Mouse (Mus musculus) liver, postnatal 0 days (tissue): ENCODE results near the gene Sertad2. TPM values are rescaled to one million over a fixed set of nuclear protein-coding genes. Genes with fewer than 3 reads are reported as not detected.

Source experiments
- ATAC-seq: fragments of 200-750 bp; cut with Nextera tagmentation; 2 replicates; pipeline ENCODE4 v1.8.0; 2017; ENCODE audit warnings: mild to moderate bottlenecking, moderate library complexity
- DNase-seq: peaks from one replicate; pipeline ENCODE4 v3.0.0-alpha.2; 2016
- H3K27ac ChIP-seq: fragments of 300-500 bp; sonication (generic); 2 replicates; pipeline ENCODE4 v1.5.1; 2014; ENCODE audit warnings: antibody characterized with exemption, moderate library complexity, mild to moderate bottlenecking, low read depth
- H3K27me3 ChIP-seq: fragments of 300-500 bp; sonication (generic); 2 replicates; pipeline ENCODE4 v1.6.1; 2014; ENCODE audit warnings: low read length, control low read depth, mixed read lengths; ENCODE audit not compliant: insufficient read depth
- H3K36me3 ChIP-seq: fragments of 300-500 bp; sonication (generic); replicated peaks from 2 replicates; pipeline ENCODE4 v1.6.1; 2014; ENCODE audit warnings: mild to moderate bottlenecking, control low read depth, low read length, moderate library complexity, mixed read lengths; ENCODE audit not compliant: insufficient read depth
- H3K4me1 ChIP-seq: fragments of 300-500 bp; sonication (generic); 2 replicates; pipeline ENCODE4 v1.6.1; 2014; ENCODE audit warnings: antibody characterized with exemption, mild to moderate bottlenecking, control low read depth; ENCODE audit not compliant: insufficient read depth
- H3K4me2 ChIP-seq: fragments of 300-500 bp; sonication (generic); 2 replicates; pipeline ENCODE4 v1.6.1; 2014; ENCODE audit warnings: low read depth, mild to moderate bottlenecking, low read length, moderate library complexity, mixed read lengths
- H3K4me3 ChIP-seq: fragments of 300-500 bp; sonication (generic); 2 replicates; pipeline ENCODE4 v1.5.1; 2014; ENCODE audit warnings: low read depth, low read length
- H3K9ac ChIP-seq: fragments of 300-500 bp; sonication (generic); replicated peaks from 2 replicates; pipeline ENCODE4 v1.6.1; 2014; ENCODE audit warnings: mild to moderate bottlenecking, moderate library complexity
- H3K9me3 ChIP-seq: fragments of 300-500 bp; sonication (generic); 2 replicates; pipeline ENCODE4 v1.6.1; 2016; ENCODE audit warnings: mild to moderate bottlenecking, control low read depth, low read length, mixed read lengths
- CTCF ChIP-seq: sonication (generic); IDR thresholded peaks from 2 replicates; pipeline ENCODE4 v1.5.1; 2016; ENCODE audit warnings: antibody characterized with exemption, low read depth
- EP300 ChIP-seq: IDR thresholded peaks from 2 replicates; pipeline ENCODE4 v1.6.1; 2016; ENCODE audit warnings: antibody characterized with exemption, low read depth, mild to moderate bottlenecking
- WGBS: fragments of 180-500 bp; shearing (Covaris S2); extraction: QIAGEN DNeasy Blood & Tissue Kit; methylation state at CpG from one replicate; pipeline ENCODE4 v1.1.7; 2014; ENCODE audit not compliant: insufficient replicate concordance; 5-methylcytosine and 5-hydroxymethylcytosine counted together
- polyA plus RNA-seq: library from polyadenylated mRNA; unstranded; fragments of >200 nt; fragmentation: Nextera tagmentation; extraction: Ambion mirVana; gene quantifications from 2 replicates; pipeline ENCODE4 v1.2.1, GENCODE M21; 2015

The Sertad2 gene
- polyA plus RNA-seq, 1 experiment from 2014 or later: 24.0 TPM

DNA sequence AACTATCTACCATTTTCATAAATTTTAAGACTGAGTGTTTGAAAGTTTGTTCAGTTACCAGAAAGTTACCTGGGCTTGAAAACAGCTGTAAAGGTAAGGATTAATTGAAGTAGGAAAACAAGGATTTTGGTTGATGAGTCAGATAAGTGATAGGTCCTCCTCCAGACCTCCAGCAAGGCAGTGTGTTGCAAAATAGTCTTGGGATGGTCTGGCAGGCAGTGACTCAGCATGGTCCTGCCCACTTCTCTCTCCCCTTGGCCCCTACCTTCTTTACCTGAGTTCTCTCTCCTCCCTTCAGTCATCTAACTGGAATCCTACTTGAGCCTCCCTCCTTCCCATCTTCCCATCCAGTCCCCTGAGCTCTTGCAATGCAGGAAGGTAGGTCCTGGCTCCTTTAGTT, 43.1 kb downstream of the Sertad2 start:
- Histone ChIP-seq H3K4me1 (no peaks in the 10 kb centered on the region), H3K4me2 (no peak overlapping the region), H3K27me3 (no peaks in the 10 kb centered on the region), H3K36me3 (no peaks in the 10 kb centered on the region), H3K9me3 (no peaks in the 10 kb centered on the region), H3K4me3 (no peak overlapping the region), H3K27ac (no peak overlapping the region), H3K9ac (no peak overlapping the region)
- DNase-seq (no peak), ATAC-seq (no peak)
- TF ChIP-seq CTCF: no peak
- no peak for TF ChIP-seq EP300

- H3K27ac ChIP-seq: no peak overlapping the region
- no peak overlapping the region for H3K4me2 ChIP-seq
- DNase-seq: no peak
- no peaks in the 10 kb centered on the region for H3K9me3 ChIP-seq
- H3K4me1 ChIP-seq: 0 out of 2 replicates have a peak, but pooled peaks cover 1% of the 10 kb centered on the region
- ATAC-seq: no peak
- no peaks in the 10 kb centered on the region for H3K36me3 ChIP-seq
- no peak overlapping the region for H3K9ac ChIP-seq
- TF ChIP-seq EP300 (no peak), CTCF (no peak)
- H3K4me3 ChIP-seq: no peak overlapping the region
- 66% methylated on average over 2 of the region's 2 CpGs for WGBS
- no peaks in the 10 kb centered on the region for H3K27me3 ChIP-seq
These were observed 46.3 kb downstream of the Sertad2 start for GRCm38 (mm10) chr11:20589393-20589792.

- Histone ChIP-seq H3K27ac (no peak overlapping the region), H3K9ac (no peak overlapping the region), H3K4me1 (0 out of 2 replicates have a peak, but pooled peaks cover 2% of the 10 kb centered on the region), H3K27me3 (no peaks in the 10 kb centered on the region), H3K9me3 (no peaks in the 10 kb centered on the region), H3K4me2 (no peak overlapping the region), H3K4me3 (no peak overlapping the region), H3K36me3 (no peaks in the 10 kb centered on the region)
- peak; percentile 49 for TF ChIP-seq CTCF
- TF ChIP-seq EP300: no peak
- WGBS: 80% methylated on average over 3 of the region's 3 CpGs
- peak; percentile 43 for DNase-seq
- no peak for ATAC-seq
These were observed 49.0 kb downstream of the Sertad2 start for GRCm38 (mm10) chr11:20592010-20592409.

- no peak for ATAC-seq
- H3K4me3 ChIP-seq: no peak overlapping the region
- 54% methylated on average over 22 of the region's 22 CpGs for WGBS
- H3K27ac ChIP-seq: no peak overlapping the region
- DNase-seq: no peak
- 0 out of 2 replicates have a peak, but pooled peaks cover 2% of the 10 kb centered on the region for H3K4me1 ChIP-seq
- TF ChIP-seq EP300 (no peak), CTCF (no peak)
- H3K36me3 ChIP-seq: no peaks in the 10 kb centered on the region
- H3K9me3 ChIP-seq: no peaks in the 10 kb centered on the region
- no peaks in the 10 kb centered on the region for H3K27me3 ChIP-seq
- no peak overlapping the region for H3K4me2 ChIP-seq
- H3K9ac ChIP-seq: no peak overlapping the region
These were observed 51.5 kb downstream of the Sertad2 start for GRCm38 (mm10) chr11:20594229-20595201.

DNA sequence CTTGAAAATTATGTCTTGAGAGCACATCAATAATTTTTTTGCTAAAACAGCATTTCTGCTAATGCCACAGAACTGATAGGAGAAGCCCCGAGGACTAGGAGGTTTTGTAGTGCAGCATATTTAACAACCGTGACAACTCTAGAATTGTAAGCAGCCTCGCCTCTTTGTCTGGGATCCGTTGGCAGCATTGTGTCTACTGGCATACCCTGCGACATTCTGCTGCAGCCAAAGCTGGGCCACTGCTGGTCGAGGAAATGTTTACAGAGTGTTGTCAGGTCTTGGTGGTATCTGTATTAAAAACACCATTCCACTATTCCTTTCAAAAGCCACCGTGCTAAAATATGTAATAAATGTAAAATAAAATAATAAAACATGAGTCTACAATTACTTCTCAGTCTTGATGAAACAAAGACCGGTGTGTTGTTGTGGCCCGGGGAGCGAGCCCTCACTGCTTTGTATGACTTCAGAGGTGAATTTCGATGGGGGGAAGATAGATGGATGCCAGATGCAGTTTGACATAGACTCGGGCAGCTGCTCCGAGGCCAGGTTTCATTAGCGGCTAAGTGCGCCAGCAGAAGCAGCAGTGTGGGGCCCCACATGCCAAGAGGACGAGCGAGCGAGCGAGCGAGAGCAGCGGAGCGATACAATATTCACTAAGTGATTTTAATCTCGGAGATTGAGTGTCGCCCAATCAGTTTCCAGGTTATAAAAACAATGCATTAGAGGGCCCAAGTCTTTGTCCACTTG, 60.2 kb downstream of the Sertad2 start:
- H3K9ac ChIP-seq: no peak overlapping the region
- ATAC-seq (no peak), DNase-seq (no peak)
- no peak overlapping the region for H3K4me2 ChIP-seq
- H3K4me3 ChIP-seq: no peak overlapping the region
- H3K27me3 ChIP-seq: no peaks in the 10 kb centered on the region
- H3K9me3 ChIP-seq: no peaks in the 10 kb centered on the region
- H3K27ac ChIP-seq: no peak overlapping the region
- TF ChIP-seq EP300: no peak
- no peak for TF ChIP-seq CTCF
- H3K36me3 ChIP-seq: no peaks in the 10 kb centered on the region
- no peaks in the 10 kb centered on the region for H3K4me1 ChIP-seq
- WGBS: 81% methylated on average over 24 of the region's 24 CpGs

DNA sequence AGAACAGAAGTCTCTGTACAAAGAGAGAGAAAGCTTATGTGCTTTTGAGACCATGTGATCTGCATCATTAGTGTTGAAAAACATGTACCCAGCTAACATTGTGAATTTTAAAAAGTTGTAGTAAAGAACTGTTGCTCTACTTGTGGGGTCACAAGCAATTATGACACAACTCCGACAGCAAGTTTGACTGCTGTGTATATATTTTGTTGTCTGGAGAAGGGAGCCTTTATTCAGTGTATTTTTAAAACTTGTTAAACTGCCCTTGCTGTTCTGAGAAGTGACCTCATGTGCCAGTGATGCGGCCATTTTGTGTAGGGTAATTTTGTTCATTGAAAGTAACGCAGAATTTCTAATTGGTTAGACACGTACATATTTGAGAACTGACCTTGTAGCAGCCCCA, 61.1 kb downstream of the Sertad2 start:
- no peaks in the 10 kb centered on the region for H3K9me3 ChIP-seq
- no peak for DNase-seq
- no peaks in the 10 kb centered on the region for H3K4me1 ChIP-seq
- WGBS: 88% methylated on average over 4 of the region's 4 CpGs
- H3K27me3 ChIP-seq: no peaks in the 10 kb centered on the region
- H3K4me3 ChIP-seq: no peak overlapping the region
- H3K36me3 ChIP-seq: no peaks in the 10 kb centered on the region
- H3K4me2 ChIP-seq: no peak overlapping the region
- TF ChIP-seq EP300 (no peak), CTCF (no peak)
- H3K27ac ChIP-seq: no peak overlapping the region
- H3K9ac ChIP-seq: no peak overlapping the region
- no peak for ATAC-seq
